Mouse (Mus musculus) ovary, adult 18-20 months (tissue): ENCODE data around the gene Lef1.
A peak's percentile ranks its signal among the peaks of the same experiment; 100 is the strongest.

Source experiments
- DNase-seq: peaks from one replicate; pipeline ENCODE4 v3.0.0; 2022; ENCODE audit warnings: low spot score, mixed read lengths

Gene Lef1

GRCm38 (mm10) chr3:131248444-131248843 is 138.2 kb downstream of the Lef1 start:
- DNase-seq = no peak

GRCm38 (mm10) chr3:131250283-131250682 is 140.0 kb downstream of the Lef1 start:
- no peak for DNase-seq

GRCm38 (mm10) chr3:131250978-131251377 is 140.7 kb downstream of the Lef1 start:
- DNase-seq = peak; percentile 15

- no peak for DNase-seq
Observed at GRCm38 (mm10) chr3:131251601-131252000, 141.3 kb downstream of the Lef1 start.

- DNase-seq = no peak
Observed at GRCm38 (mm10) chr3:131254991-131255390, 144.7 kb downstream of the Lef1 start.

- no peak for DNase-seq
Observed at GRCm38 (mm10) chr3:131255399-131255981, 145.2 kb downstream of the Lef1 start.

GRCm38 (mm10) chr3:131258921-131259320 is 148.7 kb downstream of the Lef1 start:
- DNase-seq = no peak

- no peak for DNase-seq
Observed at GRCm38 (mm10) chr3:131259392-131259965, 149.2 kb downstream of the Lef1 start.

GRCm38 (mm10) chr3:131260418-131260817 is 150.1 kb downstream of the Lef1 start:
- no peak for DNase-seq

- no peak for DNase-seq
Observed at GRCm38 (mm10) chr3:131263766-131264486, 153.7 kb downstream of the Lef1 start.

- DNase-seq = no peak
Observed at GRCm38 (mm10) chr3:131265516-131265915, 155.2 kb downstream of the Lef1 start.

- no peak for DNase-seq
Observed at GRCm38 (mm10) chr3:131266366-131267050, 156.2 kb downstream of the Lef1 start.

GRCm38 (mm10) chr3:131270381-131270780 is 160.1 kb downstream of the Lef1 start:
- DNase-seq = no peak

GRCm38 (mm10) chr3:131271157-131271556 is 160.9 kb downstream of the Lef1 start:
- DNase-seq = peak; percentile 30

- peak; percentile 81 for DNase-seq
Observed at GRCm38 (mm10) chr3:131271559-131272373, 161.5 kb downstream of the Lef1 start, which contains the start of gene Hadh. Hadh (minus strand) TSS chr3:131272101.

GRCm38 (mm10) chr3:131272374-131273100 is 162.3 kb downstream of the Lef1 start:
- no peak for DNase-seq
